Mouse (Mus musculus) frontal cortex, postnatal 36 days (tissue): ENCODE measurements around the gene Pdcd11.

Source experiments
- DNase-seq, 2 experiments: peaks; one replicate each; pipeline ENCODE4 v3.0.0; 2022; ENCODE audit warnings: low spot score in 2 of 2

The Pdcd11 gene

GRCm38 (mm10) chr19:47090550-47091156, at the start of gene Pdcd11, which contains the start of gene Usmg5:
TSS of gene Pdcd11 (plus strand) at chr19:47090768.
TSS of gene Usmg5 (minus strand) at chr19:47090647.
- peak; percentile 95 to 99 for DNase-seq

GRCm38 (mm10) chr19:47043608-47044007, 47.0 kb upstream of the Pdcd11 start:
- no peak for DNase-seq

GRCm38 (mm10) chr19:47046343-47046742, 44.2 kb upstream of the Pdcd11 start:
- DNase-seq: no peak

GRCm38 (mm10) chr19:47047236-47047833, 43.2 kb upstream of the Pdcd11 start:
- no peak for DNase-seq

- no peak for DNase-seq
Measured at GRCm38 (mm10) chr19:47049061-47049460, 41.5 kb upstream of the Pdcd11 start.

GRCm38 (mm10) chr19:47049840-47050239, 40.7 kb upstream of the Pdcd11 start:
- DNase-seq: no peak

- peak; percentile 84 to 87 for DNase-seq
Measured at GRCm38 (mm10) chr19:47050271-47051032, 40.1 kb upstream of the Pdcd11 start, which contains the start of gene Pcgf6. TSS of gene Pcgf6 (minus strand) at chr19:47050906.

- DNase-seq: no peak
Measured at GRCm38 (mm10) chr19:47052927-47053326, 37.6 kb upstream of the Pdcd11 start.

GRCm38 (mm10) chr19:47053471-47053870, 37.1 kb upstream of the Pdcd11 start:
- no peak for DNase-seq

- DNase-seq: no peak
Measured at GRCm38 (mm10) chr19:47057684-47058083, 32.9 kb upstream of the Pdcd11 start.

- DNase-seq: no peak
Measured at GRCm38 (mm10) chr19:47065860-47066259, 24.7 kb upstream of the Pdcd11 start.

GRCm38 (mm10) chr19:47067096-47067882, 23.3 kb upstream of the Pdcd11 start, which contains the start of gene Taf5:
TSS of gene Taf5 (plus strand) at chr19:47067746.
- DNase-seq: peak; percentile 97

- DNase-seq: peak; percentile 84 to 87
Measured at GRCm38 (mm10) chr19:47067924-47068611, 22.5 kb upstream of the Pdcd11 start.

GRCm38 (mm10) chr19:47088226-47088625, 2.3 kb upstream of the Pdcd11 start:
- no peak for DNase-seq

- DNase-seq: peak in 1 of 2 experiments; percentile 17
Measured at GRCm38 (mm10) chr19:47089718-47090525, 646 bp upstream of the Pdcd11 start.

- no peak for DNase-seq
Measured at GRCm38 (mm10) chr19:47101080-47101479, 10.5 kb downstream of the Pdcd11 start.

GRCm38 (mm10) chr19:47104641-47105271, 14.2 kb downstream of the Pdcd11 start:
- DNase-seq: no peak

- DNase-seq: no peak
Measured at GRCm38 (mm10) chr19:47118634-47119033, 28.1 kb downstream of the Pdcd11 start.

- DNase-seq: no peak
Measured at GRCm38 (mm10) chr19:47121054-47121453, 30.5 kb downstream of the Pdcd11 start.

- DNase-seq: no peak
Measured at GRCm38 (mm10) chr19:47122802-47123201, 32.2 kb downstream of the Pdcd11 start.
